Mouse (Mus musculus) spleen, postnatal 14 days (tissue): ENCODE results near the gene Slc2a5.

Experiments
- DNase-seq, 2 experiments: peaks; one replicate each; pipeline ENCODE4 v3.0.0; 2021 to 2022; ENCODE audit warnings: low spot score in 2 of 2

Gene Slc2a5

DNA sequence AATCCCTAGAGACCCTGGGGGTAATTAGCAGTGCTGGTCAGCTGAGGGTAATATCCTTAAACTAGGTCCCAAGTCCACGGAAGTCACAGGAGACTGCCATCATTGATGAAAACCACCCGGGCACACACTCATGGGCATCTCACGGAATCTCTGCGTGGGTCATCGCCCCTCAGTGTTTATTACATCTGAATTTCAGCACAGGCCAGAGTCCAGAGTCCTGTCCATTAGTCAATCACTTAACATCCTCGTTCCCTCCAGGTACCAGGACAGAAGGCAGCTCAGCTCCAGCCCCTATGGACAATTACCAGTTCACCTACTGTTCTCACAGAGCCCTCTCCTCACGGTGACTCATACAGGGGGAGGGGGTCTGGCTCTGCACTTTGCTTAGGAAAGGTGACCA, 16.3 kb upstream of the Slc2a5 start:
- no peak for DNase-seq

DNA sequence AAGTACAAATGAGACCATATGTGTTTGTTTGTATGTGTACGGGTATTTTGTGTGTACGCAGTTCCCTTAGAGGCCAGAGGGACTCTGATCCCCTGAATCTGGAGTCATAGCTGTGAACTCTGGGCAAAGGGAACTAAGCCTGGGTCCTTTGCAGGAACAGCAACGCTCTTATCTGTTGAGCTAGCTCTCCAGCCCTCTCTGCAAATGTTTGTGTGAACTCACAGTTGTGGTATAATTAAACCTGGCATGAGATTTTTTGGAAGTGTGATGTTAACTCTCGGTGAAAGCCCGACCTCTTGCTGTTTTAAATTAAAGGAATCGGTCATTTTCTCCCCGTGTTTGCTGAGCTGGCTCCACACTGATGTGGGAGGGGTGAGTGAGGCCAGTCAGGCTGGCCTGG, 13.4 kb upstream of the Slc2a5 start:
- no peak for DNase-seq

DNA sequence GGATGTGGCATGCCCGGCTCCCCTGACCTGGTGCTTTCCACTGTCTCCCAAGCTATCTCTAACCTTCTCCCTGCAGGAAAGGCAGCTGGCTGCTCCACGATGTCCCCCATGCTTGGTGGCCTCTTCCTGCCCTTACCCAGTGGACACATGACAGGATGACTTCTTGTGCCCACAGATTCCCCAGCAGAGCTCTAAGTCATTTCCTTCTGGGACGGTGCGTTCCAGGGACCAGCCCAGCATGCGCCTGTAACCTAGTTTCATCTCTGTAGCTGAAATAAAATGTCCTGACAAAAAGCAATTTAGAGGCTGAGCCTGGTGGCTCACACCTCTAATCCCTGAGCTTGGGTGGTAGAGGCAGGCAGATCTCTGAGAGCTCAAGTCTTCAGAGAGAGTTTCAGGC, 12.4 kb upstream of the Slc2a5 start:
- no peak for DNase-seq

DNA sequence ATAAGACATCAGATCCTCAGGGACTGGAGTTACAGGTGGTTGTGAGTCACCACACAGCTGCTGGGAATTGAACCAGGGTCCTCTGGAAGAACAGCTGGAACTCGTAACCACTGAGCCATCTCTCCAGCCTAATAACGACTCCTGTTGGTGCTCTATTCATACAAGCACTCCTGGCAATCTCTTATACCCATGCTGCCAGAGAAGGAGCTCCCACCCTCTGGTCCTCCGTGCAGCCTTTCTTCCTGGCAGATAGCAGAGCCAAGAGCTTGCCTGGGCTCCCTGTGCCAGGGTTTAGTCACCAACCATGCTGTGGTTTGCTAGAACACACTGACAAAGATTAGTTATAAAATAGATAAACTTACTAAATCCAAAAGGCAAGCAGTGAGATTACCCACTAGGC, 9.4 kb upstream of the Slc2a5 start:
- no peak for DNase-seq

DNA sequence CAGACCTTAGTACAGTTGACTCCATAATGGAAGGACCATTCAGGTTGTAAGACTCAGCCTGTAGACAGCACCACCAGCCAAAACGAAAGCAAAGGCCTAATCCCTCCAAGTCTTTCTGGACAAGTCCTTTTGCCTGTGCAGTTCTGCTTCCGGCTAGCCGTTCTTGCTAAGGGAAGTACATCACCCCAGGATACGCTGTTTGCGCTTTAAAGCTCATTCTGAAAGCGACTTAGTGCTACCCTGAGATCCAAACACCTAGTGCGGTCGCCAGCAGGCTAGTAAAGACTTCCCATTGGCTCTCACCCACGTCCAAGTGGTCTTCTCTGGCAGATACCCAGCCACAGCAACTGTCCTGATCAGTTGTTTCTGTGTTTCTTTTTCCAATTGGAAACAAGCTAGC, 8.7 kb upstream of the Slc2a5 start:
- DNase-seq: no peak

- peak; percentile 30 to 64 for DNase-seq
Observed at GRCm38 (mm10) chr4:150112867-150113266, 6.2 kb upstream of the Slc2a5 start.

GRCm38 (mm10) chr4:150114505-150115061, 4.5 kb upstream of the Slc2a5 start:
- no peak for DNase-seq

DNA sequence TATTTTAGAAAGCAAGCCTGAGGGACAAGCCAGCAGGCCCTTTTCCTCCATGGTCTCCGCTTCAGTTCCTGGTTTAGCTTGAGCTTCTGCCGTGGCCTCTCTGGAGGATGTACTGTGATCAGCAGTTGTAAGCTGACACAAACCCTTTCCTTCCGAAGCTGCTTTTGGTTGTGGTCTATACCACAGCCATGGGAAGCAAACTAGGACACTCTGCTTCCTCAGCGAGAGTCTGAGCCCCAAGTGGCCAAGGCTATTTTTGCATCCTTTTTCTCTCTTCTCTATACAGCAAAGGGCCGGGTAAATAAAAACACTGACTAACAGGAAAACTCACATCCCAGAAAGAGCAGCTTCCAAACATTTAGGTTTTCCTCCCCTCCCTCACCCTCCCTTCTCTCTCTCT, 1.8 kb upstream of the Slc2a5 start:
- no peak for DNase-seq

GRCm38 (mm10) chr4:150118163-150118562, 920 bp upstream of the Slc2a5 start:
- DNase-seq: no peak

DNA sequence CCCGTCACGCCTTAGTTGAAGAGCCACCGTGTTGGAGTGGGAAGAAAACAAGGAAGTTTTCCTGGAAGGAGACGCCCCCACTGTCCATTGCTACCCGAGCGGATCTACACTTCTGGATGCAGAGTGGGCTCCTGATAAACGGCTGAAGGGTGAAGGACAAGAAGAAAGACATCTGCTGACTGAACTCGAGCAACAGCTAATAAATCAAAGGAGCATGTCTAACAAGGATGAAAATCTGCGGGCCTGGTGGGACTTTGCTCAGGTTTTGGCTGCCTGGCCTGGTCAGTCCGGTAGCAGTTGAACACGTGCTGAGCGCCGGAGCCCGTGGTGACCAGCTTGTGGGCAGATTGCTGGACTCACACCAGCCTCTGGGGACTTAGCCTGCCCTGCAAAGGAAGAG, 557 bp downstream of the Slc2a5 start:
- no peak for DNase-seq

- peak in 1 of 2 experiments; percentile 30 for DNase-seq
Observed at GRCm38 (mm10) chr4:150120173-150120833, 1.2 kb downstream of the Slc2a5 start.

DNA sequence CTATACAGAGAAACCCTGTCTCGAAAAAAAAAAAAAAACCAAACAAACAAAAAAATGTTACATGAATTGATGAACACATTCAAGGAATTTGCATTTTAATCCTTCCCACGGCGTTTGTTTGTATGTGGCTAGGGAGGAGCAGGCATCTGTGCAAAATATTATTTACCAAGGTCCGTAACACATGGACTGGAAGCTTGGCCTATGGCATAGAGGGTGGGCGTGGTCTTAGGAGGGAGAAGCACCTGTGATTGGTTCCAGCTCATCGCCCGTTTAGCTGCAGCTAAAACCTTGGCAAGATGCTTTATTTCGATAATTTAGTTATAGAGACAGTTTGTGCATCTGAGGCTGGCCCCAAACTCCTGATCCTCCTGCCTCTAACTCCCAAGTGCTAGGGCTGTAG, 2.3 kb downstream of the Slc2a5 start:
- no peak for DNase-seq

GRCm38 (mm10) chr4:150122476-150122875, 3.4 kb downstream of the Slc2a5 start:
- DNase-seq: no peak

- no peak for DNase-seq
Observed at GRCm38 (mm10) chr4:150126373-150126772, 7.3 kb downstream of the Slc2a5 start.

DNA sequence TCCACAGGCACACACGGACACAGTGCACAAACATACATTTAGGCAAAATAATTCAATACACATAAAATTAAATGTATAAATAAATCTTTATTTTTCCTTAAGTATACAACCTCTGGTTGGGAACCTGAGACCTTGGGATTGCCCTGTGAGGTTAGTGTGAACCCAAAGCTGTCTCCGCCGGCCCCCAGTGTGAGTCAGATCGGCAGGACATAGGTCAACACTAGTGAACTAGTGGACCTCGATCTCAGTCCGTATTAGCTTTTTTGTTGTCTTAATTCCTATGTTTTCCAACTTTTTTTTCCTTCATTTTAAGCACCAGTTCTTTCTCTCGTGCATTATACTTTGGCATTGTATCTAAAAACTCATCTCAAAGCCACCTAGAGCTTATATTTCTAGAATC, 8.8 kb downstream of the Slc2a5 start:
- no peak for DNase-seq

DNA sequence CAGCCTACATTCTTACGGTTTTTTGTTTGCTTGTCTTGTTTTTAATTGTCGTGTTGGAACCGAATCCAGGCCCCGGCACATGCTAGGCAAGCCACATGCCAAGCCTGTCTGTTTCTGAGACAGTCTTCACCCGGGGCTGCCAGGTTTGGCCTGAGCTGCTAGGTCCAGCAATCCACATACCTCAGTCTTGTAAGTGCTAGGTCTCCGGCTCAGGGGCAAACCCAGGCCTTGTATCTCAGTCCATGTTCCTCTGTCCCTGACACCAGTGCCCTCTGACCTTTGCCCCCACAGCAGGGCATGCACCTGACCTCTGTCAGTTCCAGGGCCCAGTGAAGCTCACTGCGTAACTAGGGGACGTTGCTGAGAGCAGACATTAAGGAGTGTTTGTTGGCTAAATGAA, 9.5 kb downstream of the Slc2a5 start:
- no peak for DNase-seq

DNA sequence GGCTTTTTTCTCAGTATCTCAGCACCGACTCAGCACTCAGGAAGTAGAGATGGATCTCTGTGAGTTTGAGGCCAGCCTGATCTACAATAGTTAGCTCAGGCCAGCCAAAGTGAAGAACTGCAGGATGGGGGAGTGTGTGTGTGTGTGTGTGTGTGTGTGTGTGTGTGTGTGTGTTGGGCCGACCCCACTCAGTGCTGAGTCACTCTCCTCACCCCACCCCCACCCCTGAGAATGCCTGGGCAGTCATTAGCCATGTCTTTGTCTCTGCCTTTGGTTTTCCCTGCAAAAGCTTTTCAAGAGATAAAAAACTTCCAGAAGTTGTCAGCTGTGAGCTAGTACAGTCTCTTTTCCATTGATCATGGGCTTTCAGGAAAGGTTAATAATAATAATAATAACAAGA, 11.6 kb downstream of the Slc2a5 start:
- no peak for DNase-seq

GRCm38 (mm10) chr4:150132692-150133271, 13.7 kb downstream of the Slc2a5 start:
- DNase-seq: no peak

DNA sequence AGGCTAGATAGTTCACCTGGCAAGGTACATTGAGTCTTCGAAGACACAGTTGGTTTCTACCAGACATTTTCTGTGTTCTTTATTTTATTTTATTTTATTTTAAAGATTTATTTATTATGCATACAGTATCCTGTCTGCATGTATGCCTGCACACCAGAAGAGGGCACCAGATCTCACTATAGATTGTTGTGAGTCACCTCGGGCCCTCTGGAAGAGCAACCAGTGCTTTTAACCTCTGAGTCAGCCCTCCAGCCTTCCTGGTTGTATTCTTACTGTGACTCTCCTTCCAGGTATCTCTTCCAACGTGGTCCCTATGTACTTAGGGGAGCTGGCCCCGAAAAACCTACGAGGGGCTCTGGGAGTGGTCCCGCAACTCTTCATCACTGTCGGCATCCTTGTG, 16.2 kb downstream of the Slc2a5 start:
- no peak for DNase-seq

DNA sequence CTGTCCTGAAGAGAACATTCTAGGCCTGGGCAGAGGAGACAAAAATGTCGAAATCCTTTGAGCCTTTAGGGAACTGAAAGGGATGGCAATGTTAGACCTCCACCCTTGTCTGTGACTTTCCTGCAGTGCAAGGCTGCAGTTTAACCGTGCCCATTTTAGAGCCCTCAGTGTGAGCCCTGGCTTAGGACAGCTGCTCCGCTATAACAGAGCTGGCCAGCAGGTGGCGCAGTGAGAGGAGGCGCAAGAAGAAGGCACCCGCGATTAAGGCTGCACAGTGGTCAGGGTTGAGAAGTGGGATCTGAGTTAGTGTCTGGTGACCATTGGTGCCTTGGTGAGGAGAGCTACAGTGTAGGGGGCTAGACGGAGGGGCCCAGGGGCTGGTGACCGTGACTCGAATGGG, 17.6 kb downstream of the Slc2a5 start:
- peak; percentile 38 to 70 for DNase-seq

DNA sequence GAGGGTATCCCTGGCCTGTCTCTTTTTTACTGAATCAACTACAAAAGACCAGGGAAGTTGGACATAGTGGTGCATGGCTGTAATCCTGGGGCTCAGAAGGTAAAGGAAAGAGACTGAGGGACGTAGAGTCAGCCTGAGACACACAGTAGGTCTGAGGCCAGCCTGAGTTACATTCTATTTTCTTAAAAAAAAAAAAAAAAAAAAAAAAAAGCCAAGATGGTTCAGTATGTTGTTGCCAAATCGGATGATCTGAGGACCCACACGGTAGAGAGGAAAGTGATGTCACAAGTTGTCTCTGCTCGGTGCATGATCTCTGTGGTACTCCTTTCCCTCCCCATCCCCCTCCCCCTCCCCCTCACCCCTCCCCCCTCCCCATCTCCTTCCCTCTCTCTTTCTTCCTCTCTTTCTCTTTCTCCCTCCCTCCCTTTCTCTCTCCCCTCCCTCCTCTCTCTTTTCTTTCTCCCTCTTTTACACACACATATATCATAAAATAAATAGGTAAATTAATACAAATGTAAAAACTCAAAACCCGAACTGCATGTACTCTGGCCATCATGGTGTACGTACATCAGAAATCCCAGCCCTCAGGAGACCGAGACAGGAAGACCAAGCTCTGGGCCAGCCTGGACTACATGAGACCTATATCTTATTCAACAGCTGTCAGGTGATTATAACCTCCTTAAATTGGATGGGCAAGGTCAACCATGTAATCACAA, 18.4 kb downstream of the Slc2a5 start:
- DNase-seq: no peak

GRCm38 (mm10) chr4:150138084-150138543, 19.0 kb downstream of the Slc2a5 start:
- peak in 1 of 2 experiments; percentile 16 for DNase-seq

DNA sequence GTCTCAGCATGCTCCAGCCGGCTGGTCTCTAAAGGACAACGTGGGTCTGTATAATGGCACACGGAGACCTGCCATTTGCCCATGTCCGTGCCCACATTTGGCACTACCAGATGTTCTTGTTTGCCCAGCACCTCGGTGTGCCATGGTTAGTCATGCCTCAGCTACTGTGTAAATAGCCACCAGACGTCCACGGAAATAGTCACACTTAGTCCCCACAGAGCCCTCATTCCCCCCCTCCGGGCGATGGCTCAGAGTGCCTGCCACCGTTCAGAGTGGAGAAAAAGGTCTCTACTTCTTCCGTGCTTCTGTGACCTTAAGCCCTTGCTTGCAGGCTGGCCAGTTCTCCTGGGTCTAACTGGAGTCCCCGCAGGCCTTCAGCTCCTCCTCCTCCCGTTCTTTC, 20.0 kb downstream of the Slc2a5 start:
- DNase-seq: no peak
